Mouse (Mus musculus) embryonic facial prominence, embryonic 15.5 days (tissue): ENCODE results near the gene Myo15b. TPM values are rescaled to one million over a fixed set of nuclear protein-coding genes. Genes with fewer than 3 reads are reported as not detected.

ENCODE experiments used
- ATAC-seq: fragments of 200-750 bp; cut with Nextera tagmentation; 2 replicates; pipeline ENCODE4 v1.8.0; 2017; ENCODE audit warnings: low read depth, moderate TSS enrichment; ENCODE audit not compliant: insufficient number of reproducible peaks, low FRiP score, low TSS enrichment
- H3K27ac ChIP-seq: fragments of 300-500 bp; sonication (generic); replicated peaks from 2 replicates; pipeline ENCODE4 v1.5.1; 2015; ENCODE audit warnings: mild to moderate bottlenecking, inconsistent platforms
- H3K27me3 ChIP-seq: fragments of 300-500 bp; sonication (generic); 2 replicates; pipeline ENCODE4 v1.6.1; 2015; ENCODE audit warnings: inconsistent platforms
- H3K36me3 ChIP-seq: fragments of 300-500 bp; sonication (generic); 2 replicates; pipeline ENCODE4 v1.6.1; 2015; ENCODE audit warnings: mild to moderate bottlenecking, inconsistent platforms
- H3K4me1 ChIP-seq: fragments of 300-500 bp; sonication (generic); 2 replicates; pipeline ENCODE4 v1.6.1; 2015; ENCODE audit warnings: inconsistent platforms
- H3K4me2 ChIP-seq: fragments of 300-500 bp; sonication (generic); replicated peaks from 2 replicates; pipeline ENCODE4 v1.6.1; 2015; ENCODE audit warnings: mild to moderate bottlenecking, inconsistent platforms
- H3K4me3 ChIP-seq: fragments of 300-500 bp; sonication (generic); replicated peaks from 2 replicates; pipeline ENCODE4 v1.5.1; 2015; ENCODE audit warnings: mild to moderate bottlenecking, inconsistent platforms
- H3K9ac ChIP-seq: fragments of 300-500 bp; sonication (generic); 2 replicates; pipeline ENCODE4 v1.6.1; 2015; ENCODE audit warnings: inconsistent platforms
- H3K9me3 ChIP-seq: fragments of 300-500 bp; sonication (generic); replicated peaks from 2 replicates; pipeline ENCODE4 v1.6.1; 2016; ENCODE audit warnings: inconsistent platforms
- WGBS: fragments of 180-500 bp; shearing (Covaris S2); methylation state at CpG from one replicate; pipeline ENCODE4 v1.1.7; 2015; 5-methylcytosine and 5-hydroxymethylcytosine counted together
- polyA plus RNA-seq: library from polyadenylated mRNA; unstranded; fragments of >200 nt; fragmentation: Nextera tagmentation; extraction: Ambion mirVana; gene quantifications from 2 replicates; pipeline ENCODE4 v1.2.1, GENCODE M21; 2015

Gene Myo15b
- polyA plus RNA-seq, 1 experiment from 2014 or later = 0.57 TPM

GRCm38 (mm10) chr11:115817331-115817730 lies 40.9 kb upstream of the Myo15b start:
- no peak for ATAC-seq
- Histone ChIP-seq H3K9ac (no peak overlapping the region), H3K36me3 (peaks cover 42% of the 10 kb centered on the region), H3K4me3 (no peak overlapping the region), H3K9me3 (no peaks in the 10 kb centered on the region), H3K4me1 (peaks cover 21% of the 10 kb centered on the region), H3K27me3 (no peaks in the 10 kb centered on the region), H3K4me2 (no peak overlapping the region), H3K27ac (no peak overlapping the region)
- WGBS = 89% methylated on average over 5 of the region's 5 CpGs

DNA sequence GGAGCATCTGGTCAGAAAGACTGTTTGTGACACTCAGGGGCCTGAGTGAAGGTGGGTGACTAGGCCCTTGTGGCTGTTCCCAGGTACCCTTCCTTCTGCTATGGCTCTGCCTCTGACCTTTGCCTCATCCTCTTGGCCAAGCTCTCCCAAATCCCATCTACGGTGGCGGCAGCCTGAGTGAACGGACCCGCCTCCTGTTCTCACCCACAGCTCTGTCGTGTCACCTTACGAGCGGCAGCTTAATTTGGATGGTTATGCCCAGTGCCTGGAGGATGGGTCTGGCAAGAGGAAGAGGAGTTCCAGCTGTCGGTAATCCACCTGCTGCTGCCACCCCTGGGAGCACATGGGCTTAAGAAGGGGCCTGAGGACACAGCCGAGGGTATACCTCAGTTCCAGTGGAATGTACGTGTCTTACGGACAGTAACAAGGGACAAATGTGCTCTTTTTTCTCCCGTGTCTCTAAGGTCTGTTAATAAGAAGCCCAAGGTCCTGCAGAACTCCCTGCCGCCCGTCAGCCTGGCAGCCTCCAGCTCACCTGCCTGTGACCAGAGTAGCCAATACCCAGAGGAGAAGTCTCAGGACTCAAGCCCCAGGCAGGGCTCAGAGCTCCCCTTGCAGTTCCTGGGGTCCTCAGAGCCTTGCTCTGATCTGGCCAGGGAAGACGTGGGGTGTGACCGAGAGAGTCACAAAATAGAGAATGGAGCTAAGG lies 38.1 kb upstream of the Myo15b start:
- Histone ChIP-seq H3K27ac (no peak overlapping the region), H3K4me2 (no peak overlapping the region), H3K36me3 (peaks cover 47% of the 10 kb centered on the region), H3K27me3 (peaks cover 10% of the 10 kb centered on the region), H3K9ac (no peak overlapping the region), H3K4me1 (peaks cover 25% of the 10 kb centered on the region), H3K4me3 (no peak overlapping the region), H3K9me3 (no peaks in the 10 kb centered on the region)
- no peak for ATAC-seq
- WGBS = 87% methylated on average over 16 of the region's 16 CpGs

DNA sequence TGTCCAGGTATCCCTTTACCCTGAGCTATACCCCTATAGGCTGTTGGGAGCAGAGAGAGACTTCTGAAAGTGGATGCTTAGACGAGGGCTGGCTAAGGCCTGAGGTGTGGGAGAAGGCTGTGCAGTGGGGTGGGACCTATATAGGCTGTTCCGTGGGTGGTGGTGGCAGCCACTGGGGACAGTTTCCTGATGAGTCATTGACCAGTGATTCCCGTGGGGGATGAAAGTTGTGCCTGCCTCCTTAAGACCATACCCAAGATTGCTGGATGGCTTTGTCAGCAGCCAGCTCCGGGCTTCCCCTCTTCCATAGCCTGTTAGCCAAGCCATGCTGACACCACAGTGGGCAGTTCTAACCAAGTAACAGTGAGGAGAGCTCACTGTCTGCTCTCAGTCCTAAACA lies 37.2 kb upstream of the Myo15b start:
- Histone ChIP-seq H3K36me3 (peaks cover 47% of the 10 kb centered on the region), H3K4me1 (peaks cover 16% of the 10 kb centered on the region), H3K9me3 (no peaks in the 10 kb centered on the region), H3K27me3 (peaks cover 20% of the 10 kb centered on the region), H3K4me2 (no peak overlapping the region), H3K4me3 (no peak overlapping the region), H3K27ac (no peak overlapping the region), H3K9ac (no peak overlapping the region)
- ATAC-seq = no peak
- WGBS = 62% methylated on average over 4 of the region's 4 CpGs

DNA sequence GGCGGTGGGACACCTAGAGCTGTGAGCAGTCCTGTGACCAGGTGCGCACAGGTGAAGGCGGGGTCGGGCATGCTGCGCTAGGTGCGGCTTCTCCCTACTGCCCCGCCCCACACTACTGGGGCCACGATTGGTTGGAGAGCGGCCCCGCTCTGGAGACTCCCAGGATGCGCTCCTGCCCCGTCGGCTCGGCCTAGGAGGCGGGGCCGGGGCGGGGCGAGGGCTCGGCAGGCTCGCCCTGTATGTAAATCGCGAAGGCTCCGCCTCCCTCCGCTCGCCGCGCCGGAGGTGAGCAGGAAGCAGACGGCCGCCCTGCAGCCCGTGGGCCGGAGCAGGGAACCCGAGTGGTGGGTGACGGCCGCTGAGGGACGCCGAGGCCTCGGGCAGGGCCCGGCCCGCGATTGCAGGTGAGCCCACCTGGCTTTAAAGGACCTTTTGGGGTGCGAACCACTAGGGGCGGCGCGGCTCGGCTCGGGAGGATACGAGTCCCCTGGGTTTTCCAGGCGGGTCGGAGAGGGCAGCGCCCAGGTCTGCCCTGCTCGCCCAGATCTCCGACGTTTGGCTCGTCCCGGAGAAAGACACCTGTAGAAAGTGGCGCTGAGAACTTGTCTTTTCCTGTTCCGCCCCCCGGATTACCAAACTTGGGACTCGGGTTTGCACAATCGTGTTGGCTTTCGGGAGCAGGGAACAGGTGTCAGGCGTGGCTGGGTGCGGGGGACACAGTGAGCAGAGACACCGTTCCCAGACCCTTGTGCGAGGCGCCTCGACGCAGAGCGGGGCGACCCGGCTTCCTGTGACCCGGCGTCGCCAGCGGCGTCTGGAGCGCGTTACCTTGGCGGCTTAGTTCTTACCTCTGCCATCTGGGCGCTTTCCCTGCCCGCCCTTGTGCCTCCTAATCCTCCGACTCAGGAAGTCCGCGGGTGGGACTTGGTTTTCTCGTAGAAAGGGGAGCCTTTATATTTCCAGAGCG lies 34.1 kb upstream of the Myo15b start, which contains the start of gene Llgl2:
TSS of gene Llgl2 (plus strand) at position 276 of the 967 bp plus-strand sequence.
- ATAC-seq = peak; percentile 91
- peak within 1 kb of the TSS; percentile 44 for H3K9ac ChIP-seq
- peak within 1 kb of the TSS; percentile 73 for H3K4me3 ChIP-seq
- H3K36me3 ChIP-seq = peaks cover 31% of the 10 kb centered on the region
- H3K4me1 ChIP-seq = peaks cover 19% of the 10 kb centered on the region
- H3K27me3 ChIP-seq = peaks cover 26% of the 10 kb centered on the region
- H3K9me3 ChIP-seq = no peaks in the 10 kb centered on the region
- under 1% methylated on average over 79 of the region's 87 CpGs for WGBS
- peak within 1 kb of the TSS; percentile 92 for H3K4me2 ChIP-seq
- H3K27ac ChIP-seq = peak within 1 kb of the TSS; percentile 74

DNA sequence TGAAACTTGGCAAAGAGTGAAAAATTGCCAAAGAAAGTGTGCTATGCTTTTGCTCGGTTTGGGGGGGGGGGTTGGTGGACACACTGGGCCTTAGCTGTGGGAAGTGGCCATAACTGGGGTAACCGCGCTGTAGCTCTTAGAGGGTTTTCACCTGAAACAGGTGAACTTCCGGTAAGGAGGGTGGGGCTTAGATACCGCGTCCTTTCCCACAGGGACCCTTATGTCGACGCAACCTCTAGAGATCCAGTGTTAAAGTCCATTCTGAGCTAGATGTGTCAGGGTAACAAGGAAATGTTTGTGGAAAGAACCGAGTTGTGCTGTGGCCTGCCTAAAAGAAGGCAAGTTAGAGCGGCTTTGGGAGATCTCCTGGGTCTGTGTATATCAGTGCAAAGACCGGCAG lies 33.4 kb upstream of the Myo15b start:
- 12% methylated on average over 11 of the region's 11 CpGs for WGBS

DNA sequence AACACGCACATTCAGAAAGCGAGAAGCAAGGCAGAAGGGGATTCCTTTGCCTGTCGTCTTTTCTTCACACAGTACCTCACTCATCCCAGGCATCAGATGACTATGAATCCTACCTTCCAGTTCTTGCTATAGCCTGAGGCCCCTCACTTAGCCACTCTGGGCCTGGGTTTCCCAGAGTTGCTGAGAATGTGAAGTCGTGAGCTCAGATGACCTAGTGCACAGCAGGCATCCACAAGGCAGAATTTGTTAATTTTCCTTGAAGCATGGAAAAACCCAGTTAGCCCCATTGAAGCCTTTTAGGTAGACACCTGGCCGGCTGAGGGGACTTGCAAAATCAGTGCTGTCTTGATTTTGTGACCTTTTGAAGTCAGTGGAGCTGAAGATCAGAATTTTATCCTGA lies 31.7 kb upstream of the Myo15b start:
- Histone ChIP-seq H3K9ac (no peak overlapping the region), H3K27ac (no peak overlapping the region), H3K36me3 (peaks cover 13% of the 10 kb centered on the region; the same call in 1 of the 2 replicates), H3K4me3 (no peak overlapping the region), H3K4me1 (peaks cover 33% of the 10 kb centered on the region), H3K27me3 (peaks cover 43% of the 10 kb centered on the region), H3K4me2 (no peak overlapping the region), H3K9me3 (no peaks in the 10 kb centered on the region)
- 38% methylated on average over 5 of the region's 5 CpGs for WGBS
- ATAC-seq = no peak

More for the DNA sequence above, 33.4 kb upstream of the Myo15b start:
- Histone ChIP-seq H3K9ac (no peak overlapping the region), H3K4me2 (peak overlapping the region; percentile 92), H3K9me3 (no peaks in the 10 kb centered on the region), H3K27ac (0 out of 2 replicates have a peak overlapping the region, but pooled peaks have one; percentile 74), H3K27me3 (peaks cover 28% of the 10 kb centered on the region), H3K36me3 (peaks cover 30% of the 10 kb centered on the region), H3K4me3 (peak overlapping the region; percentile 73), H3K4me1 (peaks cover 19% of the 10 kb centered on the region)
- no peak for ATAC-seq

DNA sequence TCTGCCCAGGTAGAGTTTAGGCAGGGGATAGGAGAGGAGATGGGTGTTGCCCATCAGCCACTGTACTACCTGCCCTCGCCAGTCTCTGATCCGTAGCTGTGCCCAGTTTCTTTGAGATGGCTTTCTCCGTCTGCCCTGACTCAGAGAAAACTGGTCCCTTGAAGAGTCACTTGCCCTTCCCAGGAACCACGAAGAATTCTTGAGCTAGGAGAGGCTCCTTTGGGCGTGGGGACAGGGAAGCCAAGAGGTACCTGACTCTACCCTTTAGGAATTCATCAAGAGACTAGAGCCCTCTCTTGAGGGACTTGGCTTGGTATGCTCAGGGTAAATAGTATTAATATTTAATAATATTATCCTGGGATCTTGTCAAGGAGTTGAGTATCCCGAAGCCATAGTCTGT lies 30.6 kb upstream of the Myo15b start:
- peaks cover 43% of the 10 kb centered on the region for H3K4me1 ChIP-seq
- no peak overlapping the region for H3K27ac ChIP-seq
- H3K9me3 ChIP-seq = no peaks in the 10 kb centered on the region
- no peak overlapping the region for H3K4me3 ChIP-seq
- H3K4me2 ChIP-seq = no peak overlapping the region
- 73% methylated on average over 6 of the region's 6 CpGs for WGBS
- H3K9ac ChIP-seq = no peak overlapping the region
- peaks cover 46% of the 10 kb centered on the region for H3K27me3 ChIP-seq
- H3K36me3 ChIP-seq = 0 out of 2 replicates have a peak, but pooled peaks cover 2% of the 10 kb centered on the region
- ATAC-seq = no peak

DNA sequence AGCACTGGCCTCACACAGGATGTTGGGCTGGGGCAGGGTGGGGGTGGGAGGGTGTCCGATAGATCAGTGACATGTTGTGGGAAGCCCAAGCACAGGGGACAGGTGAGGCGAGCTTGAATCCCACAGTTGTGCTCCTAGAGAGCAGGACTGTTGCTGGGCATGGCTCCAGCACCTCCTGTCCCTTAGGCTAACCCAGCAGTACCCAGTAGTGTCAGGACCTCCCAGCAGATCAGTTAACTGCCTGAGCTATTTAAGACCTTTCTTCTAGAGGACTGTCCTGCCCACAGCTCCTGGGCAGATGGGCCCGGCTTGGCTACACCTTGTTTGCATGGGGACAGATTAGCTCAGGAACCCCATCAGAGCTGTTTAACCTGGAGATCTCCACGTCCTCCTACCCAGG lies 29.2 kb upstream of the Myo15b start:
- no peak overlapping the region for H3K4me2 ChIP-seq
- no peak overlapping the region for H3K9ac ChIP-seq
- H3K4me3 ChIP-seq = no peak overlapping the region
- H3K36me3 ChIP-seq = no peaks in the 10 kb centered on the region
- WGBS = 63% methylated on average over 4 of the region's 4 CpGs
- no peak for ATAC-seq
- H3K9me3 ChIP-seq = no peaks in the 10 kb centered on the region
- H3K27ac ChIP-seq = no peak overlapping the region
- H3K27me3 ChIP-seq = peaks cover 45% of the 10 kb centered on the region
- peaks cover 49% of the 10 kb centered on the region for H3K4me1 ChIP-seq

GRCm38 (mm10) chr11:115830550-115831325 lies 27.5 kb upstream of the Myo15b start:
- peaks cover 43% of the 10 kb centered on the region for H3K4me1 ChIP-seq
- no peak for ATAC-seq
- H3K9me3 ChIP-seq = no peaks in the 10 kb centered on the region
- H3K9ac ChIP-seq = no peak overlapping the region
- WGBS = 26% methylated on average over 25 of the region's 25 CpGs
- H3K4me3 ChIP-seq = no peak overlapping the region
- H3K27me3 ChIP-seq = peaks cover 29% of the 10 kb centered on the region
- no peak overlapping the region for H3K27ac ChIP-seq
- no peak overlapping the region for H3K4me2 ChIP-seq
- no peaks in the 10 kb centered on the region for H3K36me3 ChIP-seq

DNA sequence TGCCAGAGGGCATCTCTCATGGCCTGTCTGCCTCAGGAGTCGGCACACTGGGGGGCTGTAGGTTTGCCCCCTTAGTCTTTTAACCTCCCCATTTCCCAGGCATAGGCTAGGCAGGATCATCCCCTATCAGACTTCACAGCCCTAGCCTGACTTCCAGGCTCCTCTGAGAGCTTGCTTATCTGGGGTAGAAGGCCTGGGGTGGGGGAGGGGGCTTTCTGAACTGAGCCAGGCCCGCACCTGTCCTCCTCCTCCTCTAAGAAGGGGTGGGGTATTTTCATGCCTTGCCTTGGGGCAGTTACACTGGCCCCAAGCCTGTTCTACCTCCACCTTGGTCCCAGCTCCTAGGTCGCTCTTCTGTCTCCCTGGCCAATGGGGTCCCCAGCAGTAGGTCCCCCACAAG lies 26.7 kb upstream of the Myo15b start:
- Histone ChIP-seq H3K9me3 (no peaks in the 10 kb centered on the region), H3K4me2 (no peak overlapping the region), H3K27me3 (peaks cover 29% of the 10 kb centered on the region), H3K27ac (no peak overlapping the region), H3K36me3 (no peaks in the 10 kb centered on the region), H3K9ac (no peak overlapping the region), H3K4me1 (peaks cover 43% of the 10 kb centered on the region), H3K4me3 (no peak overlapping the region)
- 51% methylated on average over 3 of the region's 3 CpGs for WGBS
- ATAC-seq = no peak

DNA sequence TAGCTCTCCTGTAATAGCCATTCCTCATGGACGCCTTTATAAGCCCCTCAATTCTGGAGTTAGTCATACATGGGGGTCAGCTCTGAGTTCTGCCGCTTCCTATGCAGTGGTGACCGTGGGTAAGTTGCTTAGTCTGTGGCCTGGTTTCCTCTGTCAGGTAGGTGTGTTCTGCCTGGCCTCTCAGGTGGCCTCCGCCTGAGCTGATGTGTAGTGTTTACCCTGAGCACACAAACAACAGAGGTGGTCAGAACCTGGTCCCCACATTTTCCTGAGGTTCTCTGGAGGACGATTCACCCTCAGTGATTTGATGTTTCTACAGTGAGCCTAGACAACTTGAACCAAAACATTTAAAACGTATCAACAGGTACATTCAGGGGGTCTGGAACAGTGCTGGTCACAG lies 26.1 kb upstream of the Myo15b start:
- no peak for ATAC-seq
- WGBS = 58% methylated on average over 6 of the region's 6 CpGs
- Histone ChIP-seq H3K4me1 (peaks cover 47% of the 10 kb centered on the region), H3K9me3 (no peaks in the 10 kb centered on the region), H3K4me2 (no peak overlapping the region), H3K27ac (no peak overlapping the region), H3K4me3 (no peak overlapping the region), H3K36me3 (no peaks in the 10 kb centered on the region), H3K9ac (no peak overlapping the region), H3K27me3 (peaks cover 29% of the 10 kb centered on the region)
